Mouse (Mus musculus) G1E (cell line): Measurements from ENCODE around the gene Has1. TPM values are rescaled to one million over a fixed set of nuclear protein-coding genes. Genes with fewer than 3 reads are reported as not detected.

Source experiments
- ATAC-seq: 2 replicates; pipeline ENCODE4 v1.8.0; 2016; ENCODE audit warnings: mild to moderate bottlenecking; ENCODE audit not compliant: insufficient number of reproducible peaks, poor library complexity, low FRiP score, severe bottlenecking; ENCODE audit errors: extremely low read depth
- DNase-seq: peaks from one replicate; pipeline ENCODE4 v3.0.0; 2012; ENCODE audit warnings: low spot score
- H3K27me3 ChIP-seq: 2 replicates; pipeline ENCODE4 v1.6.1; 2012; ENCODE audit warnings: mild to moderate bottlenecking, low read length, inconsistent platforms; ENCODE audit not compliant: insufficient read depth
- H3K36me3 ChIP-seq: replicated peaks from 2 replicates; pipeline ENCODE3; 2012; ENCODE audit warnings: mild to moderate bottlenecking, inconsistent platforms
- H3K4me1 ChIP-seq: 2 replicates; pipeline ENCODE4 v1.6.1; 2012; ENCODE audit warnings: low read depth, low read length, inconsistent platforms, mixed read lengths; ENCODE audit not compliant: insufficient read depth
- H3K4me3 ChIP-seq: 2 replicates; pipeline ENCODE4 v1.5.1; 2012; ENCODE audit warnings: low read depth, mild to moderate bottlenecking, inconsistent platforms, low read length, moderate library complexity, mixed read lengths
- H3K9me3 ChIP-seq: replicated peaks from 2 replicates; pipeline ENCODE4 v1.6.1; 2012; ENCODE audit warnings: inconsistent platforms
- CTCF ChIP-seq: IDR thresholded peaks from 2 replicates; pipeline ENCODE4 v1.5.1; 2012; ENCODE audit warnings: low read depth, low read length, inconsistent platforms, mixed read lengths
- GATA1 ChIP-seq: IDR thresholded peaks from 2 replicates; pipeline ENCODE4 v1.6.1; 2012; ENCODE audit warnings: borderline replicate concordance, low read length, inconsistent platforms, mixed read lengths
- GATA2 ChIP-seq: IDR thresholded peaks from 2 replicates; pipeline ENCODE4 v1.6.1; 2012; ENCODE audit warnings: low read depth, low read length, inconsistent platforms, borderline replicate concordance
- POLR2AphosphoS5 ChIP-seq: IDR thresholded peaks from 2 replicates; pipeline ENCODE4 v1.6.1; 2012; ENCODE audit warnings: low read depth, low read length, inconsistent platforms; ENCODE audit not compliant: insufficient replicate concordance
- TAL1 ChIP-seq: conservative IDR thresholded peaks from 2 replicates; pipeline ENCODE4 v1.6.1; 2012; ENCODE audit warnings: low read depth, low read length, inconsistent platforms, mixed read lengths
- polyA plus RNA-seq: library from polyadenylated mRNA; stranded (reverse); fragments of >175 nt; gene quantifications from 2 replicates; pipeline ENCODE4 v1.2.3, GENCODE M21; 2012
- total RNA-seq, 2 experiments: library from RNA; stranded (forward) in 1 of 2; stranded (reverse) in 1 of 2; fragments of 200-1000 nt in 1 of 2; fragments of >200 nt in 1 of 2; fragmentation: Nextera tagmentation in 1 of 2; gene quantifications; 2 replicates each; pipeline ENCODE4 v1.2.3; 2014 to 2017

Gene Has1
- total and polyA plus RNA-seq, 3 experiments, result 0.33 TPM; not detected in 2

- Histone ChIP-seq H3K27me3 (no peaks in the 10 kb centered on the region), H3K4me1 (peaks cover 13% of the 10 kb centered on the region), H3K4me3 (peak overlapping the region; percentile 73), H3K9me3 (no peaks in the 10 kb centered on the region), H3K36me3 (peaks cover 20% of the 10 kb centered on the region)
- DNase-seq (no peak), ATAC-seq (no peak)
- TF ChIP-seq TAL1 (no peak), CTCF (no peak), GATA2 (no peak), POLR2AphosphoS5 (no peak), GATA1 (no peak)
Observed at GRCm38 (mm10) chr17:17837426-17837825, 17.6 kb downstream of the Has1 start.

- DNase-seq (no peak), ATAC-seq (no peak)
- no peaks in the 10 kb centered on the region for H3K27me3 ChIP-seq
- peaks cover 13% of the 10 kb centered on the region for H3K4me1 ChIP-seq
- peaks cover 14% of the 10 kb centered on the region for H3K36me3 ChIP-seq
- TF ChIP-seq GATA2 (no peak), GATA1 (no peak), TAL1 (no peak), CTCF (no peak), POLR2AphosphoS5 (no peak)
- no peaks in the 10 kb centered on the region for H3K9me3 ChIP-seq
- no peak overlapping the region for H3K4me3 ChIP-seq
Observed at GRCm38 (mm10) chr17:17836101-17836500, 18.9 kb downstream of the Has1 start.

- DNase-seq (no peak), ATAC-seq (no peak)
- TF ChIP-seq TAL1, result no peak
- no peak for TF ChIP-seq GATA1
- no peak for TF ChIP-seq CTCF
- no peak for TF ChIP-seq POLR2AphosphoS5
- no peak for TF ChIP-seq GATA2
- H3K9me3 ChIP-seq, result no peaks in the 10 kb centered on the region
- peaks cover 3% of the 10 kb centered on the region for H3K36me3 ChIP-seq
- H3K27me3 ChIP-seq, result peaks cover 9% of the 10 kb centered on the region; the same call in 1 of the 2 replicates
- H3K4me1 ChIP-seq, result peaks cover 13% of the 10 kb centered on the region
- H3K4me3 ChIP-seq, result no peak overlapping the region
Observed at GRCm38 (mm10) chr17:17834896-17835295, 20.1 kb downstream of the Has1 start.

GRCm38 (mm10) chr17:17830731-17831130 is 24.3 kb downstream of the Has1 start:
- DNase-seq (no peak), ATAC-seq (no peak)
- no peak for TF ChIP-seq GATA1
- no peak for TF ChIP-seq CTCF
- no peak for TF ChIP-seq GATA2
- TF ChIP-seq TAL1, result no peak
- no peak for TF ChIP-seq POLR2AphosphoS5
- peaks cover 32% of the 10 kb centered on the region for H3K27me3 ChIP-seq
- no peaks in the 10 kb centered on the region for H3K9me3 ChIP-seq
- H3K4me1 ChIP-seq, result peaks cover 39% of the 10 kb centered on the region
- no peak overlapping the region for H3K4me3 ChIP-seq
- no peaks in the 10 kb centered on the region for H3K36me3 ChIP-seq

- H3K4me1 ChIP-seq, result peaks cover 40% of the 10 kb centered on the region
- DNase-seq (no peak), ATAC-seq (no peak)
- H3K27me3 ChIP-seq, result peaks cover 33% of the 10 kb centered on the region
- no peaks in the 10 kb centered on the region for H3K9me3 ChIP-seq
- TF ChIP-seq POLR2AphosphoS5 (no peak), CTCF (no peak), GATA2 (no peak), TAL1 (no peak), GATA1 (no peak)
- H3K4me3 ChIP-seq, result no peak overlapping the region
- no peaks in the 10 kb centered on the region for H3K36me3 ChIP-seq
Observed at GRCm38 (mm10) chr17:17829816-17830535, 25.0 kb downstream of the Has1 start.

GRCm38 (mm10) chr17:17829052-17829785 is 25.8 kb downstream of the Has1 start:
- no peak for ATAC-seq
- TF ChIP-seq POLR2AphosphoS5, result no peak
- H3K4me3 ChIP-seq, result peak overlapping the region; percentile 74; the same call in 1 of the 2 replicates
- H3K36me3 ChIP-seq, result no peaks in the 10 kb centered on the region
- no peaks in the 10 kb centered on the region for H3K9me3 ChIP-seq
- peaks cover 33% of the 10 kb centered on the region for H3K27me3 ChIP-seq
- peaks cover 40% of the 10 kb centered on the region for H3K4me1 ChIP-seq
- DNase-seq, result peak; percentile 14
